Mouse (Mus musculus) liver, adult 2 months (tissue): ENCODE measurements around the gene Rinl.

Experiments used
- CTCF ChIP-seq: fragments of 200-500 bp; IDR thresholded peaks from 2 replicates; pipeline ENCODE4 v1.5.1; 2011; ENCODE audit warnings: low read depth, low read length, control low read depth
- POLR2A ChIP-seq: fragments of 200-500 bp; IDR thresholded peaks from 2 replicates; pipeline ENCODE4 v1.6.1; 2011; ENCODE audit warnings: low read length, control low read depth; ENCODE audit not compliant: insufficient read depth; ENCODE audit errors: extremely low read depth

DNA sequence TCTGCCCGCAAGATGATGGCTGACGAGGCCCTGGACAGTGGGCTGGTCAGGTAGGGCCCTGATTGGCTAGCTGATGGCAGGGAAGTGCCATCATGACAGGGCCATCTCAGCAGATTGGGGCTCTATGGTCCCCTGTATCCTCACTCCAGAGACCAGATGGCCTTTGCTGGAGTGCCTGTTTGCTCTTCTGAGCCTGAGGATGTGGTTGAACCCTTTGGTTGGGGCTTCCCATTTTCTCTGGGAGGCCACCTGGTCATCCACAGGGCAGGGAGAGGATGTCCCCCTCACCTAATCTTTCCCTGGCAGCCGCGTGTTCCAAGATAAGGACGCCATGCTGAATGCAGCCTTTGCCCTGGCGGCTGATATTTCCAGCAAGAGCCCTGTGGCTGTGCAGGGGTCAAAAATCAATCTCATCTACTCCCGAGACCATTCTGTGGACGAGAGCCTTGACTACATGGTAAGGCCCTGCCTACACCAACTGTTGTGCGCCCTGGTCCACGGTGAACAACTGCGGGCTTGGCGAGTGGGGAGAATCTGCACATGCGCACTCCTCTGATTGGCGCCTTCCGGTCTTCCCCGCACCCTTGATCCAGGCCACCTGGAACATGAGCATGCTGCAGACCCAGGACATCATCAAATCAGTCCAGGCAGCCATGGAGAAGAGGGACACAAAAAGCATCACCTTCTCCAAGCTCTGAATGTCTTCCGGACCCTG lies 42.8 kb downstream of the Rinl start:
- TF ChIP-seq CTCF, result no peak
- TF ChIP-seq POLR2A, result no peak
